Comparison of ENCODE assay signal across 11 mouse cellular contexts in the genomic region with DNA sequence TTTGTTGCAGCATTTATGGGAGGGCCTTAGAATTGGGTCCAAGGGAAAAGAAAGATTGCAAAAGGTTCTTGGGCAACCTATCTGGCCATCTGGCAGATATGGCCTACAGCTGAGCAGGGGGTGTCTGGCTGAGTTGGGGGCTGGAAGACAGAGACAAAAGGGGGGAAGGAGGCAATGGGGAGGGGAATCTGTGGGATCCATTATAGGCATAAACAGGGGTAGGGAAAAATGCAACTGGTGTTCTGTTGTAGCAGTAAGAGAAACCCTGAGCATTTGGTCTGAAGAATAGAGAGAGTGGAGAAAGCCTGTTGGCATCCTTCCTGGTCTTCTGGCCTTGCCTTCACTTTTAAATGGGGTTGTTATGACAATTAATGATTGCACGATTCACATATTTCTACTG.
A peak's percentile ranks its signal among the peaks of the same experiment; 100 is the strongest.
DNase-seq lines count a peak whose midpoint lies in the region.
"Had no signal": no experiment of that assay in that cellular context is flagged by ENCODE, and none has a peak within 500 bp of the region (broad histone marks: within the 10 kb centered on the region; RNA-seq: fewer than 3 reads in every experiment).

No protein-coding gene starts in this region.

- peak; percentile 9 for DNase-seq in adrenal gland, postnatal 10 days
- no peak for DNase-seq in adrenal gland, postnatal 25 days
- peak; percentile 81 for DNase-seq in heart, adult 11 months
- DNase-seq in heart, postnatal 4 days: no peak
- no peak for DNase-seq in testis, postnatal 14 days (ENCODE audit: low spot score)
- DNase-seq: cerebellum, adult 11-12 months; cerebellum, adult 2 months; cerebellum, adult 9-10 months; cerebellum, postnatal 10 days; cerebellum, postnatal 25 days; forebrain, postnatal 0 days had no signal

Comparison
In these comparisons a context has a peak if more than half of its experiments do, and no peak if none do; other contexts are left out.
1. DNase-seq: peak in adrenal gland, postnatal 10 days (single experiment) and heart, adult 11 months (single experiment); none in adrenal gland, postnatal 25 days (single experiment), heart, postnatal 4 days (single experiment) and testis, postnatal 14 days (single experiment).